Mouse (Mus musculus) heart, adult 9 months (tissue): ENCODE data around the gene Taok3.

Experiments used
- DNase-seq, 2 experiments: peaks; one replicate each; pipeline ENCODE4 v3.0.0; 2022; ENCODE audit warnings: low spot score in 2 of 2

The Taok3 gene

GRCm38 (mm10) chr5:117140374-117140773, 20.4 kb downstream of the Taok3 start:
- DNase-seq, result no peak

- no peak for DNase-seq
Observed at GRCm38 (mm10) chr5:117143721-117144135, 23.8 kb downstream of the Taok3 start.

GRCm38 (mm10) chr5:117146165-117146564, 26.2 kb downstream of the Taok3 start:
- no peak for DNase-seq

GRCm38 (mm10) chr5:117147187-117148095, 27.5 kb downstream of the Taok3 start:
- peak in 1 of 2 experiments; percentile 44 for DNase-seq

- DNase-seq, result no peak
Observed at GRCm38 (mm10) chr5:117149054-117149942, 29.4 kb downstream of the Taok3 start.

GRCm38 (mm10) chr5:117150068-117150467, 30.1 kb downstream of the Taok3 start:
- no peak for DNase-seq

- no peak for DNase-seq
Observed at GRCm38 (mm10) chr5:117152944-117153343, 33.0 kb downstream of the Taok3 start.

GRCm38 (mm10) chr5:117153527-117154091, 33.7 kb downstream of the Taok3 start:
- peak; percentile 49 to 58 for DNase-seq

- peak; percentile 68 to 77 for DNase-seq
Observed at GRCm38 (mm10) chr5:117158335-117159018, 38.5 kb downstream of the Taok3 start.

GRCm38 (mm10) chr5:117159326-117159725, 39.4 kb downstream of the Taok3 start:
- no peak for DNase-seq

GRCm38 (mm10) chr5:117159805-117160291, 39.9 kb downstream of the Taok3 start:
- peak in 1 of 2 experiments; percentile 28 for DNase-seq

GRCm38 (mm10) chr5:117160499-117160898, 40.6 kb downstream of the Taok3 start:
- DNase-seq, result no peak

- DNase-seq, result no peak
Observed at GRCm38 (mm10) chr5:117163790-117164189, 43.9 kb downstream of the Taok3 start.

- DNase-seq, result no peak
Observed at GRCm38 (mm10) chr5:117164516-117164915, 44.6 kb downstream of the Taok3 start.

GRCm38 (mm10) chr5:117164923-117165322, 45.0 kb downstream of the Taok3 start:
- no peak for DNase-seq

- no peak for DNase-seq
Observed at GRCm38 (mm10) chr5:117165946-117166345, 46.0 kb downstream of the Taok3 start.

GRCm38 (mm10) chr5:117166811-117167365, 47.0 kb downstream of the Taok3 start:
- no peak for DNase-seq

GRCm38 (mm10) chr5:117168351-117169100, 48.6 kb downstream of the Taok3 start:
- DNase-seq, result no peak

GRCm38 (mm10) chr5:117174057-117174456, 54.1 kb downstream of the Taok3 start:
- DNase-seq, result no peak

GRCm38 (mm10) chr5:117175896-117176295, 56.0 kb downstream of the Taok3 start:
- no peak for DNase-seq
